Mouse (Mus musculus) E14TG2a.4 (cell line): Measurements from ENCODE around the gene Cacna1g.

Source experiments
- CTCF ChIP-seq: conservative IDR thresholded peaks from 2 replicates; pipeline ENCODE4 v1.5.1; 2014; ENCODE audit warnings: low read length
- NANOG ChIP-seq: IDR thresholded peaks from 2 replicates; pipeline ENCODE4 v1.6.1; 2014; ENCODE audit warnings: borderline replicate concordance, low read length, mixed read lengths
- POU5F1 ChIP-seq: IDR thresholded peaks from 2 replicates; pipeline ENCODE4 v1.6.1; 2014; ENCODE audit warnings: low read length, borderline replicate concordance

- TF ChIP-seq CTCF (no peak), NANOG (no peak), POU5F1 (no peak)
Observed at GRCm38 (mm10) chr11:94491035-94491748, 17.2 kb upstream of the Cacna1g start.
